Mouse (Mus musculus) activated CD4-positive, CD25-positive, alpha-beta regulatory T cell, adult 4 months (primary cell): ENCODE results near the gene Hpse2. TPM values are rescaled to one million over a fixed set of nuclear protein-coding genes. Genes with fewer than 3 reads are reported as not detected.

Experiments
- polyA plus RNA-seq, 2 experiments: library from polyadenylated mRNA; unstranded; fragments of 100-300 nt; shearing (Covaris generic); gene quantifications; one replicate each; pipeline ENCODE4 v1.2.1; 2017

Gene Hpse2
- polyA plus RNA-seq, 2 experiments from 2014 or later: 0.08 TPM; not detected in 1

Other genes starting within 250 kb of the Hpse2 start
- gene Cnnm1, start 52.1 kb upstream of the Hpse2 start, polyA plus RNA-seq: not detected
- gene Got1, start 136.2 kb upstream of the Hpse2 start, polyA plus RNA-seq: 10 to 100 TPM; 37.1 to 54.8 TPM
- not detected for gene Nkx2-3, start 224.0 kb upstream of the Hpse2 start, polyA plus RNA-seq